Mouse (Mus musculus): ENCODE data around the gene Olfr320. TPM values are rescaled to one million over a fixed set of nuclear protein-coding genes. Genes with fewer than 3 reads are reported as not detected.

Olfr320 gene
- polyA plus RNA-seq (2012; rRNA removed) = not detected in 2 replicates

DNA sequence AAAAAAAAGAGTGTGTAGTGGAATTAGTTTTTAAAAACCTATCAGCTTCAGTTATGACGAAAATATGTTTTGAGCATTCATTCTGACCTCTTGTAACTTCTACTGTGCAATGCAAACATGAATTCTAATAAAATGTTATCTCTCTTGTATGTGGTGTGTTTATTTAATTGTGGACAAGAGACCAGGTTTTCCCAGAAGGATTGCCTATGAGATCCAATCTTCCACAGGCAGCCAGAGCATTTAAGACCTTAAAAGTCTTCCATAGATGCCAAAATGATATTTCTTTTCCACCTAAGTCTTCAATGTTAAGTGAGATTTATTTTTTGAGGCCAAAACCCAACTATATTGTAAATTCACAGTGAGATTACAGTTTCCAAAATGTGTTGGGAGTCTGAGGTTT lies at the start of gene Olfr320:
Olfr320 (plus strand) TSS at position 301 of the 400 bp plus-strand sequence.

GRCm38 (mm10) chr11:58640272-58640867 lies 40.5 kb upstream of the Olfr320 start, which contains the start of gene Trim58:
Gene Trim58 (plus strand): TSS chr11:58640465.

GRCm38 (mm10) chr11:58658596-58658995 lies 22.3 kb upstream of the Olfr320 start, which contains the start of gene Olfr322:
Gene Olfr322 (plus strand): TSS chr11:58658782.

GRCm38 (mm10) chr11:58698862-58699261 lies 18.0 kb downstream of the Olfr320 start, which contains the start of gene Olfr319:
Gene Olfr319 (plus strand): TSS chr11:58699162.

DNA sequence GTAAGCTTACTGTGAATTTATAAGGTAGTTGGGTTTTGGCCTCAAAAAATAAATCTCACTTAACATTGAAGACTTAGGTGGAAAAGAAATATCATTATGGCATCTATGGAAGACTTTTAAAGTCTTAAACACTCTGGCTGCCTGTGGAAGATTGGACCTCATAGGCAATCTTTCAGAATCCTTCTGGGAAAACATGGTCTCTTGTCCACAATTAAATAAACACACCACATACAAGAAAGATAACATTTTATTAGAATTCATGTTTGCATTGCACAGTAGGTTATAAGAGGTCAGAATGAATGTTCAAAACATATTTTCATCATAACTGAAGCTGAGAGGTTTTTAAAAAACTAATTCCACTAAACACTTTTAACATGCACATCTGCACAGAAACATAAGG lies 43.0 kb downstream of the Olfr320 start, which contains the start of gene Olfr318:
Olfr318 (minus strand) TSS at position 101 of the 400 bp plus-strand sequence.

Other genes with a start within 250 kb of the Olfr320 start
- gene Gm12253, start 248.5 kb upstream of the Olfr320 start, polyA plus RNA-seq (2012; rRNA removed) = not detected in 2 replicates
- gene Lypd9, start 228.2 kb upstream of the Olfr320 start, polyA plus RNA-seq (2012; rRNA removed) = not detected in 2 replicates
- gene Olfr30, start 218.8 kb upstream of the Olfr320 start, polyA plus RNA-seq (2012; rRNA removed) = not detected in 2 replicates
- gene Olfr332, start 188.5 kb upstream of the Olfr320 start, polyA plus RNA-seq (2012; rRNA removed) = not detected in 2 replicates
- gene Olfr331, start 178.5 kb upstream of the Olfr320 start, polyA plus RNA-seq (2012; rRNA removed) = not detected in 2 replicates
- gene Olfr330, start 146.3 kb upstream of the Olfr320 start, polyA plus RNA-seq (2012; rRNA removed) = not detected in 2 replicates
- not detected in 2 replicates for gene Olfr329-ps, start 134.7 kb upstream of the Olfr320 start, polyA plus RNA-seq (2012; rRNA removed)
- gene Olfr328, start 125.5 kb upstream of the Olfr320 start, polyA plus RNA-seq (2012; rRNA removed) = not detected in 2 replicates
- not detected in 2 replicates for gene Olfr224, start 110.5 kb upstream of the Olfr320 start, polyA plus RNA-seq (2012; rRNA removed)
- not detected in 2 replicates for gene Olfr325, start 103.4 kb upstream of the Olfr320 start, polyA plus RNA-seq (2012; rRNA removed)
- not detected in 2 replicates for gene Olfr324, start 86.0 kb upstream of the Olfr320 start, polyA plus RNA-seq (2012; rRNA removed)
- gene 2210407C18Rik, start 65.0 kb upstream of the Olfr320 start, polyA plus RNA-seq (2012; rRNA removed) = 7.3 and 7.4 TPM in 2 replicates
- gene Olfr323, start 50.6 kb upstream of the Olfr320 start, polyA plus RNA-seq (2012; rRNA removed) = not detected in 2 replicates
- gene Trim58, start 40.6 kb upstream of the Olfr320 start, polyA plus RNA-seq (2012; rRNA removed) = not detected in 2 replicates
- not detected in 2 replicates for gene Olfr322, start 22.3 kb upstream of the Olfr320 start, polyA plus RNA-seq (2012; rRNA removed)
- gene Olfr319, start 18.1 kb downstream of the Olfr320 start, polyA plus RNA-seq (2012; rRNA removed) = not detected in 2 replicates
- gene Olfr318, start 42.9 kb downstream of the Olfr320 start, polyA plus RNA-seq (2012; rRNA removed) = not detected in 2 replicates
- gene Olfr317, start 58.1 kb downstream of the Olfr320 start, polyA plus RNA-seq (2012; rRNA removed) = not detected in 2 replicates
- gene Olfr316, start 71.6 kb downstream of the Olfr320 start, polyA plus RNA-seq (2012; rRNA removed) = not detected in 2 replicates
- not detected in 2 replicates for gene Olfr315, start 92.1 kb downstream of the Olfr320 start, polyA plus RNA-seq (2012; rRNA removed)
- not detected in 2 replicates for gene Olfr314, start 101.9 kb downstream of the Olfr320 start, polyA plus RNA-seq (2012; rRNA removed)
- gene Fam183b, start 120.9 kb downstream of the Olfr320 start, polyA plus RNA-seq (2012; rRNA removed) = 0.59 TPM in 1 of 2 replicates, not detected in the other
- gene Olfr313, start 133.9 kb downstream of the Olfr320 start, polyA plus RNA-seq (2012; rRNA removed) = not detected in 2 replicates
- gene Olfr312, start 148.1 kb downstream of the Olfr320 start, polyA plus RNA-seq (2012; rRNA removed) = not detected in 2 replicates
- gene Olfr311, start 158.2 kb downstream of the Olfr320 start, polyA plus RNA-seq (2012; rRNA removed) = not detected in 2 replicates
- 1.5 and 1.7 TPM in 2 replicates for gene Gm12258, start 166.1 kb downstream of the Olfr320 start, polyA plus RNA-seq (2012; rRNA removed)
- gene 2810021J22Rik, start 186.1 kb downstream of the Olfr320 start, polyA plus RNA-seq (2012; rRNA removed) = 1.4 and 2.9 TPM in 2 replicates
- gene Zfp39, start 223.1 kb downstream of the Olfr320 start, polyA plus RNA-seq (2012; rRNA removed) = 0.48 and 0.78 TPM in 2 replicates
- gene Btnl10, start 236.8 kb downstream of the Olfr320 start, polyA plus RNA-seq (2012; rRNA removed) = not detected in 2 replicates